Mouse (Mus musculus) fat pad, adult 2 months (tissue): ENCODE measurements around the gene Ephb6.
"Not testable (repeated sequence)": the region's sequence is repeated elsewhere in the genome, so short reads cannot be mapped to it uniquely, and the experiment has no call there.

ENCODE experiments used
- DNase-seq: peaks from one replicate; pipeline ENCODE4 v3.0.0-alpha.2; 2011; ENCODE audit warnings: low read depth, low spot score; ENCODE audit errors: extremely low read depth

Gene Ephb6

DNA sequence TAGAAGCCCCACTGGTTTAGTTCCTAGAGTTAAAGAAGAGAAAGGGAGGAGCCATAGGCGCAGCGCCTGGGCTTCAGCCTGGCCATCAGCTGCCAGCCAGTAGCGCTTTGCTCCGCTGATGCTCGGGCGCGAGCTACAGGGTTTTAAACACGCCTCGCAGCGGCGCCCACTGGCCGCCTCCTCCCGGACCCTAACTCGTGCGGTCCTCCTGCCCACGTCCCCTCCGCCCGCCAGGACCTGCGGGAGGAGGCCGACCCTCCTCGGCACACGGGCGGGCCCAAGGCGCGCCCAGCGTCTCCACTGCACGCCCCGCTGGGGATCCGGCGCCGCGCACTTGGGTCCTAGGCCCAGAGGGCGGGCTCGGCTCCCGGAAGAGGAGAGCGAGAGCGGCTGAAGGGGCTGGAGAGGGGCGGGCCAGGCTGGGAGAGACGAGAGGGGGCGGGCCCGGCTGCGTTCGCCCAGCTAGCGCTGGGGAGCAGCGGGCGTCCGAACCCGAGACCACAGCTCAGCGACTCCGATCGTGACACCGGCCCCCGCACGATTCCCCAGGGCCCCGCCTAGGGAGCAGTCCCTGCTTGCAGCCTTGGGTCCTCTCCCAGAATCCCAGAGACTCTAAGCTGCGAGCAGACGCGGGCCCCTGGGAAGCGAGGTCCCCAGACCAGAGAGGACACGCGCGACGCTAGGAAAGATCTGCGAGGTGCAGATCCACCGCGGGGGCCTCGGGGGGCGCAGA, at the start of gene Ephb6:
Gene Ephb6, plus strand, starts transcription at position 422 of the 733 bp plus-strand sequence.
- no peak for DNase-seq

DNA sequence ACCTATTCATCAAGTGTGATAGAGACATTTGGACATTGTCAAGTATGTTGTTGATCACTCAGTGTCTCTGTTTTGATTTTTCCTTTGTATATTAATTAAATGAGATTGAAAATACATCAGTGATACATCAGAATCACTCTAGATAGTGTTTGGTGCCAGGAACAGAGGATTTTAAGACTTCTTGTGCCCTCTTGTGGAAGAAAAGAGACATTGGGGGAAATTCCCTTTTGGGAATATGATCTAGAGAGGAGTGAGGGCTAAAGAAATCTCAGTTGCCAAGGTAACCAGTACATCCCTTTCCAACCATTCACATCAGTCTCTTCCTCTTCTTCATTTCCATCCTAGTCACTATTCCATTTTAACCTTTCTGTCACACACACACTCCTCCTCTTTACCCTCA, 48.9 kb upstream of the Ephb6 start:
- no peak for DNase-seq

DNA sequence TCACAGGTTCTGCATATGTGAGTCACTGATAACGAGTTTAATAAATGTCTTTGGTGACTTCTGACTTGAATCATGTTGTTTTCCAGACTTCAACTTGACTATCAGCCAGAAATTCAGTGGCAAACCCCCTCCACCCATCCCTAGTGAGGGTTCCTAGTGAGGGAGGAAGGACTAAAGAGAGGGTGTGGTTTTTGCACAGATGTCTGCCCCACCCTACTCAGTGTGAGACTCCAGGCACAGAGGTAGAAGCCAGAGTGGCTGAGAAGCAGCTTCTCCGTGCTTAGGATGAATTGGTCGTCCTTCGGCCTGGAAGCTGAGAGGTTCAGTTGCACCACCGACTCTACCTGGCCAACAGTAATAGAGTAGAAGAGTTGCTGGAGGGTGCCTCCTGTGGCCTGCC, 47.8 kb upstream of the Ephb6 start:
- DNase-seq: no peak

DNA sequence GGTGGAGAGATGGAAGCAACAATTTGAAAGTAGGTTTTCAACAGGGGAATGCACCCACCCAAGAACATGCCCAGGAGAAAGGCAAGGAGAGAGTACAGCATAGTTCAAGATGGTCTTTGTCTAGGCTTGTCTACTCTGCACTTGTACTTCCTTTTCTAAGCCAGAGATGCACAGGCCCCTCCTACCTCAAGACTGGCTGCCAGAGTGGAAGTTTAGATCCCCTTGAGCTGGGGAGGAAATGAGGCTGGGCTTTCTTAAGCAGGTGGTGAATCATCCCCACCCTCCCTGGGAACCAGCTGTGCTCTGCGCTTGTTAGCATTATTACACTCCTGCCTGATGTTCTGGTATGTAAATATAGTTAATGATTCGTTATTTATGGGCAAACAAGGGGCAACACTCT, 47.0 kb upstream of the Ephb6 start:
- DNase-seq: no peak

DNA sequence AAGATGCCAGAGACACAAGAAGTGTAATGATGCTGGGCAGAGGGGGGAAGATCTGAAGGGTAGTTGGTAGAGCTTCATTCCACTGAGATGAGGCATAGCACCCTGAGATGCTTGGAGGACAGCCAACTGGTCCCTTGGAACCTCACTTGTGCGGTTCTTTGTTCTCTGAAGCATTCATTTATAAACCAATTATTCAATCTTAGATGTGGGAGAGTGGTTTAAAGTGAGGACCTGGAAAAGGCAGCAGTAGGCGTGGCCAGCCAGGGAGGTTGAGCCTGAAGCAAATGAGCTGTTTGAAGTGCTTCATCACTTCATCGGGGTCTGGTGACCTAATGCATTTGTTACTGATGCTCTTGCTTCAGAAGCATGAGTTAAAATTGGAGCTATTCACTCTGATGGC, 46.0 kb upstream of the Ephb6 start:
- DNase-seq: no peak

DNA sequence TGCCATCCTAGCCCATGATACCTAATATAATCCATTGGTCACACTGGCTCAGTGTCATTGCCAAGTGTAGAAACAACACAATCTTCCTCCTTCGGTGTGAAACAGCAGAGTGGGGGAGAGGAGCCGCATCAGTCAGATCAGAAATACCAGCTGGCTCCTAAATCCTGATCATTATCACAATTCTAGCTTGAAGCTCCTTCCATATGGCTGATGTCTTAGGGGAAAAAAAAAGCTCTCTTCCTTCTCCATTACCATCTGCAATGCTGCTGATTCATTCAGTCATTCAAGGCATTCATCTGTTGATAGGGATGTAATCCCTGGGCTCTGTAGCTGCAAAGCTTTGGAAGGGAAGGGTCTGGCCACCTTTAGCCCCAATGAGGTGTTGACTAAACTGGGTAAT, 45.0 kb upstream of the Ephb6 start:
- no peak for DNase-seq

DNA sequence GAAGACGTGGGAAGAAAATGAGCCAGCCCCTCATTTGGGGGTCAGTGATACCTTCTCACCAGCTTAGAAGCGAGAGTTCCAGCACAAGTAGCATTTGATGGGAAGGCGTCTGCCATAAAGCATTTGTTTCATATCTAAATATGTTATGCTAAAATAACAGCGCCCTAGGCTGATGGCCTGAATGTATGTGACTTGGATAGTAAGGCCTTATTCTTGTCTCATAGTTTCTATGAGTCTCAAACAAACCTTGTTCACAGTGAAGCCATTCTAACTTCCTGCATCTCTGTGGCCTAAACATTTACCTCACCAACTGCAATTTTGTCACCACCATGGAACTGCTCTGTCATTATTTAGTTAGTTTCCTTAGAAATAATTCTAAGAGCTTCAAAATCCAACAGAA, 42.7 kb upstream of the Ephb6 start:
- no peak for DNase-seq

DNA sequence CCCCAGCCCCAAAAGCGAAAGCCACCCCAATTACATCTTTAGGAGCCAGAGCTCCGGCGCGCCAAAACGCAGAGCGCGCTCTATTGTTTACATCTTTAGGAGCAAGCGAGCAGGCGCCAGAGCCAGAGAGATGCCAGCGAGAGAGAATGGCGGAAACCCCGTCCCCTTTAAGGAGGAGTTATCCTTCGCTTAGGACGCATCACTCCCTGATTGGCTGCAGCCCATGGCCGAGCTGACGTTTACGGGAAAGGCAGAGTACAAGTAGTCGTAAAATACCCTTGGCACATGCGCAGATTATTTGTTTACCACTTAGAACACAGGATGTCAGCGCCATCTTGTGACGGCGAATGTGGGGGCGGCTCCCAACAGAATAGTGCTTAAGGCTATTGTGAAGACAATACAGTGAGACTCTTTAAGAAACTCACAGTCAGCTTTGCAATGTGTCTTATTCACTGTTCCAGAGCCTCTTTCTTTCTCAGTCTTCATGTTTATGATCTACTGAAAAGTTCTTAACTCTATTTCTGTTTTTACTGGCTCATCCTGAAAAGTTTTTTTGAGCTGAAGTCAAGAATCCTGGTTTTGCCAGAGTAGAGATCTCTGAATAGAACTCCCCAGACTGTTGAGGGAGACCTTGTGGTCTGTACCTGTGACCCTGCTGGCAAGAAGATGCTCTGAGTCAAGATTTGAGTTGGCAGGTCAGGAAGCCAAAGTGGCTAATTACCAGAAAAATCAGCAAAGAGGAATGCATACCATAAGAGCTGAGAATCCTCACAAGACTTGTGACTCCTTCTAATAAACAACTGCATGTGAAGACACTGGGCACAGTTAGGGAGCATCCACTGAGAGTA, 42.0 kb upstream of the Ephb6 start:
- not testable (repeated sequence) for DNase-seq

DNA sequence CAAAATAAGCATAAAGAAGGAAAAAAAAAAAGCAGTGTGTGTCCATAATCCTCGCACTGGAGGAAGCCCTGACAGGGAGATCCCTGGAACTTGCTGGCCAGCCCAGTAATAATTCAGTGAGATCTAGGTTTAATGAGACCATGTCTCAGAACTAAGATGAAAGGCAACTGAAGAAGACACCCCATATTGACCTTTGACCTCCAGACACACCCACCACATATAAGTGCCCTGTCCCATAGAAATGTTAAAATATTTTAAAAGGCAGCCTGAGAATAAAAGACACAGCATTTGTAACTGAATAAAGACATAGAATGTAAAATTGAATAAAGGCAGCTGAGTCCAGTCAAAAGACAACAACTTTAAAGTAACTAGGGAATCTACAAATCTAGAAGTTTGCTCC, 40.0 kb upstream of the Ephb6 start:
- DNase-seq: no peak

DNA sequence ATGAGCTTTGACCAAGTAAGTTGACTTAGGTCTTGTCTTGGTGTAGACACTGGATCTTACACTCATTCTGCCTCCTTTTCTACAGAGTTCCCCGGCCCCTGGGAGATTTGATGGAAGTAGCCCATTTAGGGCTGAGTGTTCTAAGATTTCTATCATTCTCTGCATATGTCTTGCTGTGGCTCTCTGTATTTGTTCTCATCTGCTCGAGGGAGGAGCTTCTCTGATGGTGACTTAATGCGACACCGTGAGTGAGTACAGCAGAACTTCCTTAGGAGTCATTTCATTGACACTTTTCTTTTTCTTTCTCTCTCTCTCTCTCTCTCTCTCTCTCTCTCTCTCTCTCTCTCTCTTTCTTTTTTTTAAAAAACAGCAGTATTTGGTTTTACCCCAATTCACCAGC, 38.3 kb upstream of the Ephb6 start:
- DNase-seq: no peak

DNA sequence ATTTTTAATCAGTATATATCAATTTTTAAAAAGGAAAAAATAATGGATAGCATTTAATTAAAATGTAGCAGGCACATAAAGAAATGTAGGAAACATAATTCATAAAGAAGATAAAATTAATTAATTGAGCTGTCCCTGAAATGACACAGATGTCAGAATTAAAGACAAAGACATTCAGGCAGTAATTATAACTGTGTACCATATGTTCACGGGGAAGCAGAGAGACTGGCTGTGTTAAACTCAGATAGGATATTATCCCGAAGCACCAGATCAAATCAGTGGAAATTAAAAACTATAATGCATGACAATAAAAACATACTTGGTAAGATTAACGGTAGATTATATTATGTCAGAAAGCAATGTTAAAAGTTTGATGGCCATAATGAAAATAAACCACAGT, 36.2 kb upstream of the Ephb6 start:
- no peak for DNase-seq

DNA sequence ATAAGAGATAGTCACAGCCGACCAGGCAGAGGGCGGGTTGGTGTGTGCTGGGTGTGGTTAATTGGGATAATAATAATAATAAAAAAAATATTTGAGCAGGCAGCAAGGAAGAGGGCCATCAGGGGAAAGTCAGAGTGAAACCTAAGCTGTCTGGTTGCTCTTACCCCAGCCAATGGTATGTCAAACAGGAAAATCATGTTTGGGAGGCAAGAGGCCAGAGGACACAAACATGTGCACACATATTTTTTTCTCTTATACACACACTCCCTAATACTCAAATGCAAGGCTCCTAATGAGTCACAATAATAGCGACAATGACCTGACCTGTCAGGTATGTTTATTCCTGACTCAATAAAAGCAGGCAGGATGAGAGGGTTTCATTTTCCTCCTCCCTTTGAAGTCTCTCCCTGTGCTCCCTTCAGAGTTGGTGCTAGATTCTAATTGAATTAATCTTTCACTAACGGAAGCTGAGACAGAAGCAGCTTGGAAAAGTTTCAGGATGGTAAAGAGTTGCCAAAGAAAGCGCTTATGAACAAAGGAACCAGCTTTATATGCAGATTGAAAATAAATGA, 28.7 kb upstream of the Ephb6 start:
- peak; percentile 14 for DNase-seq

DNA sequence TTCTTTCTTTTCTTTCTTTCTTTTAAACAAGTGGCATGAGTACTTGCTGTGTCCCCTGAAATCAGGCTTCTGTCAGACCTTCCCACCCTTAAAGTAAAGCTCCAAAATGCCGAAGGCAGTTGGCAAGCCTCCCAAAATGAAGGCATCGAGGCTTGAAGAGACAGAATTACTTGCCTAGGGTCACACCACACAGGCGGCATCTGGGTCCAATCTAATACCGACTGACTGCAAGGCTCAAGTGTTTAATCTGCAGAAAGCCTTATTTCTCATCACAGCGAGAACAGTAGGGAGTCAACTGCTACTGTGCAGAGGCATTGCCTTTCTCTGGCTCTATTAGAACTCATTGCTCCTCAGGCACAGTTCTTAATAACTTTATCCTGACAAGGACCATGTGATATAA, 28.0 kb upstream of the Ephb6 start:
- no peak for DNase-seq

DNA sequence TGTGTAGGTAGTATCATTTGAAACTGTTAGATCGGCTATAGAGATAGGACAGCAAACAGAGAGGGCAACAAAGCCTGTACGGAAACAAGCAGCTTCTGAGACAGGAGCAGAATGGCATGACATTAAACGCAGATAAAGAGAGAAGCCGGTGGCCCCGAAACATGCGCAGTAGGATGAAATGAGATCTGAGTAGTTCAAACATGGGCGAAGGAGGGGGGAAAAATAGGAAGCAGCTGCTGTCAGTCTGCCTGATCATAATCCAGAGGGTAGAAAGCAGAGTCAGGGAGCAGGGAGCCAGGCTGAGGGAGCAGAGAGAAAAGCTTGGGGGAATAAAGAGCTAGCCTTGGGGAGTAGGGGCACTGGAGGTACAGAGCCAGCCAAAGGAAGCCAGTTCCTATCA, 24.0 kb upstream of the Ephb6 start:
- no peak for DNase-seq

DNA sequence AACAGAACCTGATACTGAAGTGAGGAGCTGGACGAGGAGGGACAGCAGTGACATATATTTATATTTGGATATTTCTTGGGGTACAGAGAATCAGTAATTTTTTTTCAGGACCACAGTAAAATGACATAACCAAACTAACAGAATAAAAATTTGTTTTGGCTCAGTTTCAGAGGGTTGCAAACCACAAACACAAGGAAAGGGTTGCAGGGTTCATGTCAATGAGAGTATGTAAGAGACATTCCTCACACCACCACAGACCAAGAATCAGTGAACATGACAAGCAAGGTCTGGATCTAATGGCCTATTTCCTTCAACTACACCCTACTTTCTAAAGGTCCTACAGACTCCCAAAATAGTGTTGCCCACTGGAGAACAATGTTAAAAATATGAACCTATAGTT, 23.1 kb upstream of the Ephb6 start:
- no peak for DNase-seq

DNA sequence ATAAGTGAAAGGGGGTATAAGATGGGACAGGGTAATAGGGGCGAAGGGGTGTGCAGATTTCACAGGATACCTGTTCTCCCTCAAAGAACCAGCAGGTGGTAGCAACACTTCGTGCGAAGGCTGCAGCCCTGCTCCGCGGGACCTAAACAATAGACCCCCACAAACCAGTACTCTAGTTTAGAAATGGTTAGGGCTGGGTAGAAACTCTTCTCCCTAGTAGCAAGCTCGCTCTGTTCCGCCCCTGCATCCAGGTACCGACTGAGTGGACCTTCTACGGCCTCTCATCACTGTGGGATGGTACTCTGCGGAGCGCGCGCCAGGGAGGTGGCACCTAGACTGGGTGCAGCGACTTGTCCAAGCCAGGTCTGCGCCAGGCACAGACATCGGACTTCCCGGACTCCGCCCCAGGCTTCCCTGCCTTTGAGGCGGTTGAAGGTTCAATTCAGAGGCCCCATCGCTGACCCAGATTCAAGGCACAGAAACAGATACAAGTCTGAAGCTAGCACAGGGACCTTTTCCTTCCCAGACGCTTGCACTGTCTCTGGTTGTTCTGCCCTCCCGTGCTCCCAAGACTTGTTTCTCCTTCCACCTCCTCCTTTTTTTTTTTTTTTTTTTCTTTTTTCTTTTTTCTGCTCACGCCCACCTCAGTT, 756 bp upstream of the Ephb6 start:
- DNase-seq: no peak

DNA sequence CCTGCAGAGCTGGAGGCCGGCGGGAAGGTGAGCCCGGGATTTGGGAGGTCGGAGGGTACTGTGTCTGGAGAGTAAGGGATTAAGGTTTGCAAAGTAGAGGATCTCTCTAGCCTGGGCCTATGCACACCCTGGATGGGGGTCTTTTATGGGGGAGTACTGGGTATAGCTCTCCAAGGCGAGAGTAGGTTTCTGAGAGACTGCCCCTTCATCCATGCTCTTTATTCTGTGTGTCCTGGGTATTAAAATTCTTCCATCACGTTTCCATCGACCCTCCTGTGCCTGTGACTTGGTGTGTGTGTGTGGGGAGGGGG, 467 bp downstream of the Ephb6 start:
- DNase-seq: no peak

DNA sequence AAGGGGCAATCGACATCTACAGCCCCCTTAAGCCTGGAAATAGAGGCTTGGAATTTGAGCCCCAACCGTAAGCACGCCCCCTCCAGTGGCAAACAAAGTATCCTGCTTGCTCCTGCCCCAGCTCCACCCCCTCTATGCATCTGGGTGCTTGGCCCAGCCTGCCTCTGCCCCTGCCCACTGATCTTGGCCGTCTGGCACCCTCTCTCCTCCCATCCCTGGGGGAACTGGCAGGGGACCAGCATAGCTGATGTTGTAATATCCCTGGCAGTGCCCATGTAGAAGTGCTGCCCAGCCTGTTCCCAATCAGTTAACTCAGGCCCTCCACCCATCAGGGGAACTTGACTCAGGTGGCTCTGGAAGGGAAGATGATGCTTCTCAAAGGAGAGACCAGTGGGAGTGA, 932 bp downstream of the Ephb6 start:
- DNase-seq: peak; percentile 59

DNA sequence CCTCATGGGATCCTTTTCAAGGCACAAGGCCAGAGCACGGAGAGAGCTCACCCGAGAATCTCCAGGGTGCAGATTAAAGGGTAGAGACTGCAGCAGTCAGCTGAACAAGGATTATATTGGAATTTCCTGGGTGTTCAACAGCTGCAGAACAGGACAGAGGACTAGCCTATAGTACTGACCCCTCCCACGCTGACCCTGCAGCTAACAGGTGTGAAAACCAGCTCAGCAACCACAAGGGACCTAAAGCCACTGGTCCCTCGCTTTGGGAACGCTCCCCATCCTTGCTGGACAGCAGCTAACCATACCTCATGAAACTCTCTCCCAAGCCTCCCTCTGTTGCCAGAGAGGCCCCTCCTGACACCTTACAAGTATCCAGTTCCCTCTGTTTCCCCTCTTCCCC, 2.4 kb downstream of the Ephb6 start:
- no peak for DNase-seq

DNA sequence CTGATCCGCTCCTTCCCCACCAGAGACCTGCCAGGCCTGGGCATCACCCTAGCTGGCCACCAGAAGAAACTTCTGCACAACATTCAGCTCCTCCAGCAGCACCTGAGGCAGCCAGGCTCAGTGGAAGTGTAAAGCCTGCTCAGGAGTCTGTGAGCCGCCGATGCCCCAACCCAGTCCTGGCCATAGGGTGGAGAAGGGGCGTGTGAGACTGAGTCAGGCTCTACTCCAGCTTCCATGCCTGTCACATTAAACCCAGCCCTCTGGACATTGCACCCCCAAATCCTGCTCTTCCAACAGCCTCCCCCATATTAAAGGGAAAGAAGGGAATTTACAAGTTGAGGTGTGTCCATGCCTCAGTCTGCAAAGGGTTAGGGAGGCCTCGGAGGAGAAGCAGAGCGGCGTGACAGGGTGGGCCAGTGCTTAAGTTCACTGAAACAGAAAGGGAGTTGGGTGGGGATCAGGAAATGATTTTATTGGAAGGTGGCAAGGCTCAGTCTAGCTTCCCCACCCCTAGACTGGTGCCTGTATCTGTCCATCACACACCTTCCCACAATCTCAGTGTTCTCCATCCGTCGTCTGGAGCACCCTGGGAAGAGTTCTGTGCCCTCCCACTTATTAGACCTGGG, 15.0 kb downstream of the Ephb6 start:
- no peak for DNase-seq

DNA sequence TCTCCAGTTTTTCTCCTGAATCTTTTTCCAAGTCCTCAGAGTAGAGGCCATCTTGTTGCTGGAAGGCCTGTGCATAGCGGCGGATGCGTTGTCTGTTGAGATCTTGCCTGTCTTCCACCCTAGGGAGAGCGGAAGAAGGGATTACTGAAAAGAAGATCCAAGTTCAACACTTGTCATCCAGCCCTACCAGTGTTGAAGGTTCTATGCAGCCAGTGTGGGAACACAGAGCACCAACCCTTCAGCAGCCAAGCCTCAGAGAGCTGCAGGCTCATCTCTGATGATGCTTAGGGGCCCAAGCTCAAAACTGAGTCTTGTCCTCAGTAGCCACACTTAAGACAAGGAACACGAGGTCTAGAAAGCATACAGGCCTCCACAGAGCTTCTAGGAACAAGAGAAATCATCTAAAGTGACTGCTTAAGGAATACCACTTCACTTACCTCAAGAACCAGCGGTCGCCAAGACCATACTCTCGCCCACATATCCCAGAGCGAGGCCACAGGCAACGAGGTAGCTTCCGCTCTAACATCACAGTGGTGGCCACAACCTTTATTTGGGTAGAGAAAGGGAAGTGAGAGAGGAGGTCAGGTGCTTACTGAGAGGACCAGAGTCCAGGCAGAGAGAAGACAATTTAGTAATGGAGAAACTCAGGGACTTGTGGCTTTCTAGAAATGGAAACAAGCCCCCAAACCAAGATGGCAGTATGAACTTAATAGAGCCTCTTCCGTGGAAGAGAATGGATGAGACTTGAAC, 16.1 kb downstream of the Ephb6 start:
- DNase-seq: no peak
